Mouse (Mus musculus) lung, postnatal 36 days (tissue): ENCODE data around the gene Hunk.
A peak's percentile ranks its signal among the peaks of the same experiment; 100 is the strongest.

Experiments
- DNase-seq: peaks from one replicate; pipeline ENCODE4 v3.0.0; 2022; ENCODE audit warnings: mixed read lengths

Hunk gene

DNA sequence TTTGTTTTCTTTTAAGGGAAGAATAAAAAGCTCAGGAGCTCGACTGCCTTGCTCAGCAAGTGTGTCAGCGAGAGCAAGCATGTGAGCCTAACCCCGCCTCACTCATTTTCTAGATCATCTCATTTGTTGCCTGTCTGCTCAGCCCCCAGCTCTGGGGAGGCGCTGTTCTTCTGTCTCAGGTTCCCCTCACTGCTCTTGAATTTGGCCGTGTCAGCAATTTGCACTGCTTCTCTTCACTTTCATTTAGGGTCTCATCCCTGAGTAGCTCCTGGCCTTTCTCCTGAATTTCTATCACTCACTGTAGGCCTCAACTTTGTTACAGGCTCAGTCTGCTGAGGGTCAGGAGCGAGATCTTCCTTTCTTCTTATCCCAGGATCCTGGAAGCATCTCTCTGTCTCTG lies 53.7 kb downstream of the Hunk start:
- DNase-seq, result no peak

DNA sequence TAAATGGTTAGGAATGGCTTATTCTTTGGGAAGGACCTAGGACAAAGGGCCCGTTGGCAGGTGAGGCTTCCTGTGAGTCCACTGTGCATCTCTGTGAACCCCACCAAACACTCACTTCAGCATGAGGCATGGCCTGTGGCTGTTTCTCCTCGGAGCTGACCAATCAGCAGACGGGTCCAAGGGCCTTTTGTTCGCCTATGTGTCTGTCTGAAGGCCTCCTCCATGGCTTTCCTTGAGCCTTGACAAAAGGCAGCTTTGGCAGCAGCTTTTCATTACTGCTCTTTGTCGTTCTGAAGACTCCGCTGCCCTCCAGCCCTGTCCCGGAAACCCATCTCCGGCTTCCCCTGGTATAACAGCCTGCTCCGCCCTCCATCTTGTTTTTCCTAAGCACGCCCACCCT lies 54.8 kb downstream of the Hunk start:
- no peak for DNase-seq

GRCm38 (mm10) chr16:90442991-90443390 lies 57.2 kb downstream of the Hunk start:
- DNase-seq, result no peak

GRCm38 (mm10) chr16:90453197-90453596 lies 67.4 kb downstream of the Hunk start:
- DNase-seq, result peak; percentile 69

DNA sequence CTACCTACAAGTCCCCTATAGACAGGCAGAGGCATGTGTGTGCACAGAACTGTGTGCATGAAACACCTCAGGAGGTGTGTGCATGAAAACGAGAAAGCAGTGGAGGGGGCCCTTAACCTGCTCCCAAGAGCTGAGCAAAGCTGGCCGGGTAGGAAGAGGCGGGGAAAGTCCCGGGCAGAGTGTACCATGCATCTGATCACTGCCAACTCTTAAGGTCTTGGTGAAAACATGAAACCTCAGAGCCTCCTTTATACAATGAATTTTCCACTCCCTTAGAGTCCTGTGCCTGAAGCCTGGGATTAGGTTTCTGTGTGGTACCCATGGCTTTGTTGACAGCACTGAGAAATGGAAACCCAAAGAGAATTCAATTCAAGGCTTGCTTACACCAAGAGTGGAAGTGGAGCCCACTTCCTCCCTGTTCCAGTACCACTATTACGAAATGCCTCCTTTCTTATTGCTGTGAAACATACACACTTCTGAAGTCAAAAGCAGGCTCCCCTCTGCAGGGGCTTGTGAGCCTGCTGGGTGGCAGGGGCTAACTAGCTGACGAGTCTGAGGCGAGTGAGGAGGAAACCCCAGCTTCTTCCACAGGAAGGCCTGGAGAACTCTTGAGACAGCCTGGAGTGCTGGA lies 70.8 kb downstream of the Hunk start:
- DNase-seq, result no peak

DNA sequence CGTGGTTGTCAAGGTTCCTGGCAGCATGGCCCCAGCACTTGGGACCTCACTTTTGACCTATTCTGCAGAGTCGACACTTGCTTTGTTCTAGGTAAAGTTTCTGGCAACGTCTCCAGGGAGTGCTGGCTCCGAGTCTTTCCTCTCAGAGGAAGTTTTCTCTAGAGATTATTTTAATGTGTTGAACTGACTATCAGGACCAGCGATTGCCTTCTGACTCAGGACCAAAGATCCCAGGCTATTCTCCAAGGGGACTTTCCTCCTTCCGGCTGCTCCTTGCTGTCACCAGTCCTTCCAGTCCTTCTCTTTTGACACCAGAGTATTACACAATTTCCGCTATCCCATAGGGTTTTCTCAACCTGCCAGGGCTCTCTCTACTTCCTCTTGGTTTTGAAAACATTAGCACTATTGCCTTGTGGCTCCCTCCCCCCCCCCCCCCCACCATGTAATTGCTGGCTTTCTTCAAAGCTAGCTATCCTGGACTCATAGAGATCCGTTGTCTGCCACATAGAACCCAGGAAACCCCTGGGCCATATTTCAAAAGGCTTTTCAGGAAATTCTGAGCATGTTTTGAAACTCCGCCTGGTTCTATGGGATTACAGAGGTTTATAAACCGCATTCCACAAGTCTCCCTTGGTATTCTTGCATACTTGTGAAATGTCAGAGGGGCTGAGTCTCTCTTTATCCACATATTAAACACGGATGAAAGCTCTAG lies 73.2 kb downstream of the Hunk start:
- peak; percentile 43 for DNase-seq

- DNase-seq, result peak; percentile 35
These were observed 75.6 kb downstream of the Hunk start for GRCm38 (mm10) chr16:90461304-90461905.

DNA sequence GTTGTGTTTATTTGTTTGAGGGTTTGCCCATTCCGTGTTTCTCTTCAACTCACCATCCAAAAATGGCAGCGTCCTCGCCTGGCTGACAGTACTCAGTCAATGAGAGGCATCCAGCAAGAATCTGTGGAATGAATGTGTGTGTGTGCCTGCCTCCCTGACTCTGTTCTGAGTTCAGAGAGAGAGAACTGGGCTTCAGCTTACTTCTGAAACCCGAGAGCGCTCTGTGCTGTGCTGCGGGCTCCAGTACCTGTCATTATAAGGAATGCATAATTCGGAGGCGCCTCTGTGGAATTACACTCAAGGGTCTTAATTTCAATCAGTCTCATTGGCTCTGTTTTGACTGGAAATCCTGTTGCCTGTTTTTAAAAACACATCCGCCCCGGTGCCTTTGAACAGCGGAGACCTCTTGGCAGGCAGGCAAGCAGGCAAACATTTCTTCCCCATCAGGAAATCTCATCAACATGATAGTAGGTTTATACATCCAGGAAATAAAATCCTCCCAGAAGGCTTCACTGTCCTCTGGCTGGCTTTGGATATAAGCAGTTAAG lies 77.0 kb downstream of the Hunk start:
- peak; percentile 38 for DNase-seq

- DNase-seq, result no peak
These were observed 79.3 kb downstream of the Hunk start for GRCm38 (mm10) chr16:90465154-90465553.

DNA sequence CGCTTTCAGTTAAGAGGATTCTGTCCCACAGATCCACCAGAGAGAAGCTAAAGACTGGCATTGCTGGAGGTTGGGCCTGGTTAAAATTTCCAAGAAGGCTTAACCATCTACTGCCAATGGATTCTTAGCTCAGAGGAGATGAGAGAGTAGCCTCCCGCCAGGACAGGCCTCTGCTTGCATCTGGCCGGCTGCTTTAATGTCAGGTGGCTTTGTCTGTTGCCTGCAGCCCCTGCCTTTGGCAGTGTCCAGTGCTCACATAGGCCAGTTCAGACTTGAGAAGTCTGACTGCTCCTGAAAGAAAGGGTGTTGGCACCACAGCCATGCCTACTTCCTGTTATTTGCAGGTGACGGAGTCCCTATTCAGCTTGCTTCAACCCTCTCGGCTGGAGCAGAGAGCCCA lies 82.5 kb downstream of the Hunk start:
- no peak for DNase-seq

GRCm38 (mm10) chr16:90475701-90476229 lies 90.0 kb downstream of the Hunk start:
- DNase-seq, result no peak

DNA sequence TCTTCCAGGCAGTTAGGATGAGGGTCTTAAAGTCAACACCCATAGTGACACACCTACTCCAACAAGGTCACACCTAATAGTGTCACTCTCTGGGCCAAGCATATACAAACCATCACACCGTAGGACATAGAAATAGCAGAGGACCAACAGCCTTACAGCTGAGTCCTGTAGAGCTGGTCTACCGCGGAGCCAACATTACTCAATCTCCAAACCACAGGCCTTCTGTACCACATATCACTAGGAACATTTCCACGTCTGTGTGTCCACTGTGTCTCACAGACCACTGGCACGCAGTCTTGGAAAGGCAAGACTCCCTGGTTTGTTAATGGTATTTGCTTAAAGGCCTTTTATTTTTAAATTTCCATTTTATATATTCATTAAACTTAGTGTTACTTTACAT lies 95.8 kb downstream of the Hunk start:
- DNase-seq, result no peak

- DNase-seq, result no peak
These were observed 97.5 kb downstream of the Hunk start for GRCm38 (mm10) chr16:90483341-90483740.

DNA sequence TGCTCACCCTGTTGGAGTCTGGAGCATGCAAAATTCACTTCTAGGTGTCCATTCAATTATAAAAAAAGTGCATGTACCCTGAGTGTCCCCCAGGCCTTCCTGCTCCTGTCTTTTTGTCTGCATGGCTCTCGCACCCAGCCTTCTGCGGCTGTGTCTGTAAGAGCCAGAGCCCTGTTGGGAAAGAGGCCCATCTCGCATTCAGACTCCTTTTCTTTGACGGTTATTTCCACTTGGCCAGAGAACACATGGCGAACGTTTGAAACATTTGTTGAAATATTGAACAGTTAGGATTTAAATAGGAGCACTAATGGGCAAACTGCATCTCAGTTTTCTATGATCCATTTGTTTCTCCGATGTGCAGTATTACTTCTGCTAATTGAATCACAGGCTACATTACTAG lies 99.3 kb downstream of the Hunk start:
- DNase-seq, result no peak

DNA sequence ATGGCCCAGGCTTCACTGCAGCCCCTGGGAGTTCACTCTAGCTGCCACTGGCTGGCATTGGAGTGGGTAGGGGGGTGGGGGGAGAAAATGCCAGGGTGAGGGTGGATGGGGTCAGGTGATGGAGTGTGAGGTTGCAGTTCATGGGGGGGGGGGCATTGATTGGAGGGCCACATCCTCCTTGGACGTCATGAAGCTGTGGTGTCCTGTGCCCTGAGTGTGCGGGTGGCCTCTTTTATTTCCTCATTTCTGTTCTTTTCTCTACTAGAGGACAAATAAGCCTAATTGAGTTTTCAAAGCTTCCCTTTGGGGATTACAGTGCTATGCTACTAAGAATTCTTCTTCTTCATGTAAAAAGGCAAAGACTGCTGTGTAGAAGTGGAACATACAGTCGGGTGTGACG lies 99.8 kb downstream of the Hunk start:
- DNase-seq, result no peak

- DNase-seq, result peak; percentile 2
These were observed 104.3 kb downstream of the Hunk start for GRCm38 (mm10) chr16:90490066-90490465.

DNA sequence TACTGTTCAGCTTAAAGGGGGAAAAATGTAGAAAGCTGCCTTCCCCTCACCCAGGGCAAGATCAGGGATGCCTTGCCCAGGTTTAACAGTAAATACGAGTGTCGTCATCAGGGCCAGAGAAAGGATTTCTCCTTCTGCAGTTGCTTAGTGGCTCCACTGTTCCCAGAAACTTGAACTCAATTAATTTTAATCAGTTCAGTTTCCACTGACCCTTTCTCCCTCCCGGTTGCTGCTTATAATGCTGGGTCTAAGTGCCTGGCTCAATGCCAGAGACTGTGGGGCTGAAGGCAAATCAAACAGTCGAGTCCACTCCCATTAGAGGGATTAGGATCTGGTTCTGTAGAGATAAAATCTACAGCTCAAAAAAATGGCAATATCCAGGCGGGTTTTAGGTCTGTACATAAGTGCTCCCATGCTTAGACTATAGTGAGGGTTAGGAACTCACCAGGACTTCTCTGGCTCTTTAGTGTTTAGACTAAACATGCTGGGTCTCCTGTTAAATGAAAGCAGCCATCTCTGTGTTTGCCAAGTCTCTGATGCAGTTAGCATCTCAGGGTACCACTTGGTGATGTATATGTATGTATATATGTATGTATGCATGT lies 106.2 kb downstream of the Hunk start:
- no peak for DNase-seq

DNA sequence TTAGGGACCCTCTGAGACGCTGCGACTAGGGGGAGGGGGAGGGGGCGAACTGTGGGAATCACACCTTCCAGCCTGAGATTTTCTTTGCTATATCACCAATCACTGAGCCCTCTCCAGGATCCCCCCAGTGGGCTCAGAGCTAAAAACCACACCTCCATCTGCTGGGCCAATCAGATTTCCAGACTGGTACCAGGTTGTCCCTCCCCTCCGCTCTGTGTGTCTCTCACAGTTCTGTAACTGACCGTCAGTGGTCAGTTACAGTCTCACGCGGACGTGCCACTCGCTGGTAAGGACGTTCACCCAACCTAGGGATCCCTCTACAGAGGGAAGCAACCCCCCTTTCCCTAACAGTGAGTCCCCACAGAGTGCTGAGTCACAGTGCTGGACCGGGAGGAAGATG lies 111.1 kb downstream of the Hunk start:
- no peak for DNase-seq

GRCm38 (mm10) chr16:90497749-90498464 lies 112.1 kb downstream of the Hunk start:
- DNase-seq, result peak; percentile 23

- no peak for DNase-seq
These were observed 115.0 kb downstream of the Hunk start for GRCm38 (mm10) chr16:90500809-90501208.

GRCm38 (mm10) chr16:90505252-90505651 lies 119.4 kb downstream of the Hunk start:
- no peak for DNase-seq

DNA sequence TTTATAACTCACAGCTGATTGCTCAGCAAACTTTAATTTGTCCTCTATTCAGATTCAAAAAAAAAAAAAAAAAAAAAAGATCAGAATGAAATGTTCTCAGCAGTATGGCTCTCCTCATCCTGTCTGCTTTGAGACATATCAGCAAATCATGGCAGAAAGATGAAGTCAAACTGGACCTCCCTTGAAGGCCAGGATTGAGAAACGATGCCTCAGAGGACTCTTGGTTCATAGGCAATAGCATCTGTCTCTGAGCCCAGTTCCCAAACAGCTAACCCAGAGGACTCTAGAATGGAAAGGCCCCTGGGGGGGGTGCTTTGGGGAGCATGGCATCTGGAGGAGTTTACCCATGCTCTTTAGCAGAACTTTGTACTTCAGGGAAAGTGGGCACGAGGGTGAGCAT lies 119.9 kb downstream of the Hunk start:
- no peak for DNase-seq
